Mouse (Mus musculus): Measurements from ENCODE around the gene Duoxa2. TPM values are rescaled to one million over a fixed set of nuclear protein-coding genes. Genes with fewer than 3 reads are reported as not detected.
"Not testable (repeated sequence)": the region's sequence is repeated elsewhere in the genome, so short reads cannot be mapped to it uniquely, and the experiment has no call there.

Gene Duoxa2
- polyA plus RNA-seq, 1 experiment from 2014 or later, result not detected

DNA sequence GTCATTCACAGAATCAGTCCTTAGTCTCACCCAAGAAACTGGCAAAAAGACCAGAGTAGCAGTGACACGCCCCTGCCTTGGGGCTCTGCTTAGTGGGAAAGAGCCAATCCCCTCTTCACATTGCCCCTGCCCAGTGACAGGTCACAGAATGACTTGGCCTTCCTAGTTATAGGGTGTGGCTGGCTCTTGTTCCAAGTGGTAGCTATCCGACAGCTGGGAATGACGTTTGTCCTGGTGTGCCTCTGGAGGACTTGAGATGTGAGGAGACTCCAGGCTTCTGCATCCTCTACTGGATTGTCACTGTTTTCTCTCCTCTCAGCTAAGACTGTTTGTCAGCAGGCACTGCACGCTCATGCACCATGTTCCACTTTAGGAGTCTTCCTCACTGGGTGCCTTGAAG is 18.7 kb downstream of the Duoxa2 start:
- DNase-seq (ENCODE audit: low spot score), result no peak
- Histone ChIP-seq H3K4me3 (no peak overlapping the region), H3K36me3 (no peaks in the 10 kb centered on the region), H3K9me3 (no peaks in the 10 kb centered on the region), H3K27ac (no peak overlapping the region), H3K27me3 (ENCODE audit: insufficient read depth, poor library complexity, severe bottlenecking) (peaks cover 57% of the 10 kb centered on the region), H3K4me1 (replicated peaks) (peaks cover 12% of the 10 kb centered on the region)
- 78% methylated on average over 4 of the region's 4 CpGs for WGBS

DNA sequence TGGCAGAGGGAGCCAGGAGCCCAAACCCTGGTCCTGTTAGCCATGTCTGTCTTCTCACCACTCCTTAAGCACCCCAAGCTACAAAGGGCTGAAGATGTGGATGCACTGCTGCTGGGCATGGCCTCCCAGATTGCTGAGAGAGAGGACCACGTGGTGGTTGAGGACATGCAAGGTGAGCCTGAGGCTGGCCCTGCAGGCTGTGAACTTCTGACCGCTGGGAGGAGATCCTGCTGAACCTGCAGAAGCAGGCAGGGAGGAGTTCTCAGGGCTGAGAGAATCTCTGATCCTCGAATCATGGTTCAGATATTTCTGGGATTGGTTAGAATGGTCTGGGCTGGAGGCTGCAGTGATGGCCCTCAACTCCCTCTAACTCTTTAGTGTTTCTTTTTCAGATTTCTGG is 25.3 kb downstream of the Duoxa2 start:
- DNase-seq (ENCODE audit: low spot score), result no peak
- no peak overlapping the region for H3K27ac ChIP-seq
- H3K9me3 ChIP-seq, result no peaks in the 10 kb centered on the region
- no peaks in the 10 kb centered on the region for H3K4me1 ChIP-seq (replicated peaks)
- H3K36me3 ChIP-seq, result no peaks in the 10 kb centered on the region
- WGBS, result 54% methylated on average over 3 of the region's 3 CpGs
- 0 out of 2 replicates have a peak, but pooled peaks cover 3% of the 10 kb centered on the region for H3K27me3 ChIP-seq (ENCODE audit: insufficient read depth, poor library complexity, severe bottlenecking)
- H3K4me3 ChIP-seq, result no peak overlapping the region

DNA sequence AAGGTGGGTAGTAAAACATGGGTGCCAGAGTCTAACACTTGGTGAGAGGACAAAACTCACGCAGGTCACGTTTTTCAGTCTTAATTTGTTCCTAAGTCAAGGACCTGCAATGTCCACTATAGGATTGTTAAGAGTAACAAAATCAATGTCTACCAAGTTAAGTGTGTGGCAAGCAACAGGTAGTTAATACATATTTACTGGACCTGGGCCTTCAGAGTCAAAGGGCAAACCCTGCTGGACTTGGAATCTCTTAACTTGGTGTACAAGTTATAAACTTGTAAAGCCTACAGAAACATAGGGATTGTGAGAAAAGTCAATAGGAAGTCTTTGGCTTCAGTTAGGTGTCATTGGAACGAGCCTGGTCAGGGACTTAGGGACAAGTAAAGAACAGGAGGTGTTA is 25.9 kb downstream of the Duoxa2 start:
- DNase-seq (ENCODE audit: low spot score), result no peak
- Histone ChIP-seq H3K4me3 (no peak overlapping the region), H3K36me3 (no peaks in the 10 kb centered on the region), H3K27me3 (ENCODE audit: insufficient read depth, poor library complexity, severe bottlenecking) (no peaks in the 10 kb centered on the region), H3K4me1 (replicated peaks) (no peaks in the 10 kb centered on the region), H3K9me3 (no peaks in the 10 kb centered on the region), H3K27ac (no peak overlapping the region)
- 89% methylated on average over 3 of the region's 3 CpGs for WGBS

DNA sequence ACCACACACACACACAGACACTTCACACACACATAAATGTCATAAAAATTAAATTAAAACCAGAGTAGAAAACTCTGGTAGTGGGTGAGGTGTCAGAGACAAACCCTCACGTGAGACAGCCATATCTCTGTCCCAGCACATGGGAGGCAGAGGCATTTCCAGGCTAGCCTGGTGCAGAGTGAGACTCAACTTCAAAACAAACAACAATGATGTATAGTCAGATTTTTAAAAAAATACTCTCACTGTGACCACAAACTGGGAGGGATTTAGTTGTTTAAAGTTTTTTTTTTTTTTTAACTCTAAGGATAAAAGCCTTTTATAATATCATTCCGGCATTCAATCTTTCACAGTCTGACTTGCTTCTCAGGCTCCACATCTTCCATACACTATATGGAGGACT is 26.7 kb downstream of the Duoxa2 start:
- no peak for DNase-seq (ENCODE audit: low spot score)
- WGBS, result 75% methylated on average over 2 of the region's 2 CpGs
- no peaks in the 10 kb centered on the region for H3K4me1 ChIP-seq (replicated peaks)
- H3K9me3 ChIP-seq, result no peaks in the 10 kb centered on the region
- no peak overlapping the region for H3K4me3 ChIP-seq
- H3K27ac ChIP-seq, result no peak overlapping the region
- no peaks in the 10 kb centered on the region for H3K36me3 ChIP-seq
- H3K27me3 ChIP-seq (ENCODE audit: insufficient read depth, poor library complexity, severe bottlenecking), result no peaks in the 10 kb centered on the region

DNA sequence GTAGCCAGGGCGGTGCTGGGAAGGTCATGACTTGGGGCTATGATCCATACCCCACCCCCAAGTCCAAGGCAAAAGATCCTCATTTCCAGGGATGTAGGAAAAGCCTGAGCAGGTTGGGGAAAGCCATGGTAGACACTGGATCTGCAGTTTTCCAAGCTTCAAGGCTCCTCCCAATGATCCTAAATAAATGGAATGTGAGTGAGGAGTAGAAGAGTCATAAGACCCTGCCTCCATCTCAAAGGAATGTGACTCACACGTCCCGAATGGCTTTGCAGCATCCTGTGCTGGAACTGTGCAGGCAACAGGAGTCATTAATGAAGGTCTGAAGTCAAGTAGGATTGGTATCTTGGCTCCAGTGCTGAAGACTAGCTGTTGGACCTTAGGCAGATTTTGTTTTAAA is 29.3 kb downstream of the Duoxa2 start:
- 71% methylated on average over 3 of the region's 3 CpGs for WGBS
- Histone ChIP-seq H3K4me3 (no peak overlapping the region), H3K4me1 (replicated peaks) (no peaks in the 10 kb centered on the region), H3K27me3 (ENCODE audit: insufficient read depth, poor library complexity, severe bottlenecking) (no peaks in the 10 kb centered on the region), H3K36me3 (no peaks in the 10 kb centered on the region), H3K9me3 (no peaks in the 10 kb centered on the region), H3K27ac (no peak overlapping the region)
- DNase-seq (ENCODE audit: low spot score), result no peak

DNA sequence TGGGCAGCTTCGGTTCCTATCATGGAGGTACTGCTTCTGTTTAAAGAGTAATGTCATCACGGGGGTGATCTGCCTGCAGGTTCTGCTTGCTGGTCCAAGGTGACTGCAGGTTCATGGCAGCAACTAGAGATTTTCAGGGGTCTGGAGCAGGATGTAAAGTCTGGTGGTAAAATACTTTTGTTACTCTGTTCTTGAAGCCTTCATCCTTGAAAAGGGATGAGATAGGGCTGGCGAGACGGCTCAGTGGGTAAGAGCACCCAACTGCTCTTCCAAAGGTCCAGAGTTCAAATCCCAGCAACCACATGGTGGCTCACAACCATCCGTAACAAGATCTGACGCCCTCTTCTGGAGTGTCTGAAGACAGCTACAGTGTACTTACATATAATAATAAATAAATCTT is 31.6 kb downstream of the Duoxa2 start:
- not testable (repeated sequence) for DNase-seq (ENCODE audit: low spot score); H3K36me3 ChIP-seq; H3K27ac ChIP-seq; H3K27me3 ChIP-seq (ENCODE audit: insufficient read depth, poor library complexity, severe bottlenecking); H3K4me1 ChIP-seq (replicated peaks); H3K9me3 ChIP-seq; H3K4me3 ChIP-seq
- WGBS, result 85% methylated on average over 6 of the region's 6 CpGs

DNA sequence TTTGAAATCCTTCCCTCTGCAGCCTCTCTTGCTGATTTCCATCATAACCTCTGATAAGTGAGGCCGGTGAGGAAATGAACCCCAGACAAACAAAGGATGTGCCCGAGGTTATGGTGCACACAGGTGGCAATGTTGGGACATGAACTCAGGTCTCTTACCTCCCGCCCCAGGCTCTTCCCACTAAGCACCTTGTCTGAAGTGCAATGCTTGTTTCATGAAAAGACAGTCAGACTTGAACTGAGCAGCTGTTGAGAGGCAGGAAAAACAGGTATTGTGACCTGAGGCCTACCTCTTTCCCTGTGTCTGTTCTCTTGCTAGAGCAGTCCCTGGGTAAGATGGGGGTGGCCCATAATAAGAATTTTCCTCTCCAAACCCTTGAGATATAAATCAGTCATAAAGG is 33.5 kb downstream of the Duoxa2 start:
- 81% methylated on average over 3 of the region's 3 CpGs for WGBS
- no peaks in the 10 kb centered on the region for H3K4me1 ChIP-seq (replicated peaks)
- H3K27me3 ChIP-seq (ENCODE audit: insufficient read depth, poor library complexity, severe bottlenecking), result 0 out of 2 replicates have a peak, but pooled peaks cover 6% of the 10 kb centered on the region

DNA sequence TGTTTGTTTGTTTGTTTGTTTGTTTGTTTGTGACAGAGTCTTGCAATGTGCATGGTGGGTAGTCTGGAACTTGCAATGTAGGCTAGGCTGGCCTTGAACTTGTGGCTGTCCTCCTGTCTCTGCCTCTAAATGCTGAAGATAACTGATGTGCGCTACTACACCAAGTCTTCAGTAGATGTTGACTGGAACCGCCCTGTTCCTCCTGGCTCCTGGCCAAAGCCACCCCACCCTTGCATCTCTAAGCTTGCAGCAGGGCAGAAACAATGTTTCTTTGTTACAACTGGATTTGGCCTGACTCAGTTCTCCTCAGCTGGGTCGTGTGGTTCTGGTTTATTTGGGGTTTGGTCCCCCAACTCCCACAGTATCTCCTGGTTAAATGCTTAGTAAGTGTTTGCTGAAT is 35.5 kb downstream of the Duoxa2 start:
- no peak overlapping the region for H3K4me3 ChIP-seq

More for the DNA sequence above, 33.5 kb downstream of the Duoxa2 start:
- H3K27ac ChIP-seq, result no peak overlapping the region
- no peaks in the 10 kb centered on the region for H3K36me3 ChIP-seq
- H3K9me3 ChIP-seq, result no peaks in the 10 kb centered on the region
- DNase-seq (ENCODE audit: low spot score), result no peak
- no peak overlapping the region for H3K4me3 ChIP-seq

DNA sequence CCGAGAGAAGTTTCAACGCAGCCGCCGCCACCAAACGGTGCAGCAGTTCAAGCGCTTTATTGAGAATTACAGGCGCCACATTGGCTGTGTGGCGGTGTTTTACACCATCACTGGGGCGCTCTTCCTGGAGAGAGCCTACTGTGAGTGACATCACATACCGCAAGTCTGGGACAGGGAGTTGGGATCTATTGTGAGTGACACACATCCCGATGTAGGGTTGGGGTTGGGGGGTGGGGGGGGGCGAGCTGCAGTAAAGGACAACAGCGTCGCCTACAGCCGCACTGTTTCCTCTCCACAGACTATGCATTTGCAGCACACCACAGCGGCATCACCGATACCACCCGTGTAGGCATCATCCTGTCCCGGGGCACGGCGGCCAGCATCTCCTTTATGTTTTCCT is 38.6 kb downstream of the Duoxa2 start:
- Histone ChIP-seq H3K4me3 (peak overlapping the region; percentile 26), H3K4me1 (replicated peaks) (no peaks in the 10 kb centered on the region), H3K36me3 (no peaks in the 10 kb centered on the region), H3K9me3 (no peaks in the 10 kb centered on the region), H3K27me3 (ENCODE audit: insufficient read depth, poor library complexity, severe bottlenecking) (peaks cover 6% of the 10 kb centered on the region; the same call in 1 of the 2 replicates), H3K27ac (no peak overlapping the region)
- WGBS, result 62% methylated on average over 21 of the region's 21 CpGs
- no peak for DNase-seq (ENCODE audit: low spot score)

More for the DNA sequence above, 35.5 kb downstream of the Duoxa2 start:
- Histone ChIP-seq H3K9me3 (no peaks in the 10 kb centered on the region), H3K4me1 (replicated peaks) (no peaks in the 10 kb centered on the region), H3K36me3 (no peaks in the 10 kb centered on the region), H3K27me3 (ENCODE audit: insufficient read depth, poor library complexity, severe bottlenecking) (peaks cover 6% of the 10 kb centered on the region; the same call in 1 of the 2 replicates), H3K27ac (no peak overlapping the region)
- no peak for DNase-seq (ENCODE audit: low spot score)
- 86% methylated on average over 3 of the region's 3 CpGs for WGBS

DNA sequence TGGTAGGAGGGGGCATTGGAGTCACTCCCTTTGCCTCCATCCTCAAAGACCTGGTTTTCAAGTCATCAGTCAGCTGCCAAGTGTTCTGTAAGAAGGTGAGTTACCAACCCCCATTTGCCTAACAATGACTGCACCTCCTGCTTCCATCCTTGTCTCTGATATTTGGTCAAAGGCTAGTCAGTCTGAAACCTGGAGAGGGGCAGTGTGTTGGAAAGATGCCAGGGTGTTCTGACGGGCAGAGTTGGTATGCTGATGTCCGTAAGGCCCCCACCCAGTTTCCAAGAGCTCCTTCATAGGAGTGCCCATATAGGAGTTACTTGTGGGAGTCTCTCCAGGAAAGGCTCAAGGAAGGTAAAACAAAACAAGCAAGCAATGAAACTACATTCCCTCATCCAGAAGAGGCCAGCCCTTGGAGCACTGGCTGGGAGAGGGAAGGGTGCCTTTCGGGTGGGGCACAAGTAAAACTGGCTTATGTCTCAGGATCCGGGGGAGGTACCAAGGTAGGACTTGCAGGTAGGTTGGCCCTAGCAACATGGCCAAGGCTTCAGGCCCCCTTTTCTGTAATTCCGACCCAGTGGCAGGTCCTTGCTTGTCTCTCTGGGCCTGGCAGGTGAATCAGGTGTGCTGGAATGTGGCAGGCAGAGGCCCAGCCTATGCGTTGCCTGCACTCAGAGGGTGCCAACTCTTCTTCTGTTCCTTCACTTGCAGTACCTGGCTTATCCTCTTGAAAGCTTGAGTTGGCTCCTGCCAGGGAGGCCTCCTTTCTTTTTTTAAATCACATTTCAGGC is 46.6 kb downstream of the Duoxa2 start:
- DNase-seq (ENCODE audit: low spot score), result no peak
- H3K27ac ChIP-seq, result no peak overlapping the region

DNA sequence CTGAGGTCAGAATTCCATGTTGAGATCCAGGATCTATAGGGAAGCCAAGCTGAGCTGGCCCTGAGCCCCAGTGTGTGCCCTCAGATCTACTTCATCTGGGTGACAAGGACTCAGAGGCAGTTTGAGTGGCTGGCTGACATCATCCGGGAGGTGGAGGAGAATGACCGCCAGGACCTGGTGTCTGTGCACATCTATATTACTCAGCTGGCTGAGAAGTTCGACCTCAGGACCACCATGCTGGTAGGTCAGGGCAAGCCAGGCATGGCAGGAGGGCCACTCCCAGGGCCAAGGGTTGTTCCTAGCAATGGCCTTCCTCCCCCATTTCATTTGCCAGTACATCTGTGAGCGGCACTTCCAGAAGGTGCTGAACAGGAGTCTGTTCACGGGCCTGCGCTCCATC is 47.5 kb downstream of the Duoxa2 start:
- 90% methylated on average over 6 of the region's 6 CpGs for WGBS
- peaks cover 28% of the 10 kb centered on the region for H3K4me1 ChIP-seq (replicated peaks)
- not testable (repeated sequence) for DNase-seq (ENCODE audit: low spot score); H3K27me3 ChIP-seq (ENCODE audit: insufficient read depth, poor library complexity, severe bottlenecking); H3K4me3 ChIP-seq; H3K27ac ChIP-seq; H3K36me3 ChIP-seq; H3K9me3 ChIP-seq

More for the DNA sequence above, 46.6 kb downstream of the Duoxa2 start:
- 86% methylated on average over 6 of the region's 6 CpGs for WGBS
- H3K36me3 ChIP-seq, result peaks cover 6% of the 10 kb centered on the region; the same call in 1 of the 2 replicates
- H3K9me3 ChIP-seq, result no peaks in the 10 kb centered on the region
- H3K4me3 ChIP-seq, result no peak overlapping the region
- H3K27me3 ChIP-seq (ENCODE audit: insufficient read depth, poor library complexity, severe bottlenecking), result no peaks in the 10 kb centered on the region
- H3K4me1 ChIP-seq (replicated peaks), result peaks cover 25% of the 10 kb centered on the region

DNA sequence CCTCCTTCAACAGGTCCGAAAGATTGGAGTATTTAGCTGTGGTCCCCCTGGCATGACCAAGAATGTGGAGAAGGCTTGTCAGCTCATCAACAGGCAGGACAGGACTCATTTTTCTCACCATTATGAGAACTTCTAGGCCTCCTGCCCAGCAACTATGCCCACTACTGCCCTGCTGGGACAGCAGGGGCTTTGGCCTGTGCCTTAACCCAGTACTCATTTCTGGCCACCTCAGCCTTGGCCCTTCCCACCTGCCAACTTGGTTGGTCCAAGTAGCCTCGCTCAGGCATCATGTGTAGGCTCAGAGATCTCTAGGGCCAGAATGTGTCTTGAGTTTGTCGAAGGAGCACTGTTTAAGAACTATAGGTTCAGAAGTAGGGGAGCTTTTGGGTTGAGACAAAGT is 48.6 kb downstream of the Duoxa2 start:
- Histone ChIP-seq H3K27ac (no peak overlapping the region), H3K4me3 (no peak overlapping the region), H3K27me3 (ENCODE audit: insufficient read depth, poor library complexity, severe bottlenecking) (no peaks in the 10 kb centered on the region), H3K4me1 (replicated peaks) (peaks cover 39% of the 10 kb centered on the region), H3K9me3 (no peaks in the 10 kb centered on the region), H3K36me3 (peaks cover 17% of the 10 kb centered on the region)
- no peak for DNase-seq (ENCODE audit: low spot score)
- WGBS, result 90% methylated on average over 3 of the region's 3 CpGs

DNA sequence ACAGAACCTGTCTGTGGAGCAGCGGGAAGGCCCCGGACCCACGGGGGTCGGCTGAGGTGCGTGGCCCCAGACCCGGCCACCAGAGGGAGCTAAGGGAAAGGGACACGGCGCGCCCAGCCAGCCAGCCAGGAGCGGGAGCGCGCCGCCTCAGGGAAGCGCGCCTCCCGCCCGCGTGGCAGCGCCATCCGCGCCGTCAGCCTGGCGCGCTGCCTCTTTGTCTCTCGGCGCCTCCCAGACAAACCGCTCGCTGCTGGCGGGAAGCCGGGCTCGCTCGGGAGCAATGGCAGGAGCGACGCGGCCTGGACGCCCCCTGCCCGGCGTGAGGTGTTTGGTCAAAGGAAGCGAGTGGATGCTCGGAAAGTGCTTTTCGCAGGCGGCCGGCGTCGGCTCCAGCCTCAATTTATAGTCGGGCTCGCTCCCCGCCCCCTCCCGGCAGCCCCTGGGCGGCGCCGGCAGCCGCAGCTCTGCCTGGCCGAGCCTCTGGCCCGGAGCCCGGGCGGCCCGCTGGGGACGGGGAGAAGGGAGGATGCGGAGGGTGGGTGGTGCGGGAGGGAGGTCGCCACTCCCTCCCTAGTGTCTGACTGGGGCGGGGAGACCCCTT is 49.9 kb downstream of the Duoxa2 start:
- Histone ChIP-seq H3K4me3 (peak overlapping the region; percentile 64), H3K4me1 (replicated peaks) (peaks cover 52% of the 10 kb centered on the region), H3K27me3 (ENCODE audit: insufficient read depth, poor library complexity, severe bottlenecking) (no peaks in the 10 kb centered on the region), H3K27ac (peak overlapping the region; percentile 99), H3K9me3 (no peaks in the 10 kb centered on the region), H3K36me3 (peaks cover 27% of the 10 kb centered on the region)
- peak; percentile 87 for DNase-seq (ENCODE audit: low spot score)
- under 1% methylated on average over 63 of the region's 63 CpGs for WGBS

All from hindbrain, embryonic 10.5 days (tissue).